Mouse (Mus musculus): Measurements from ENCODE around the gene Psmc1. TPM values are rescaled to one million over a fixed set of nuclear protein-coding genes. Genes with fewer than 3 reads are reported as not detected.

The Psmc1 gene
- polyA plus RNA-seq, 1 experiment from 2014 or later = 291 TPM

DNA sequence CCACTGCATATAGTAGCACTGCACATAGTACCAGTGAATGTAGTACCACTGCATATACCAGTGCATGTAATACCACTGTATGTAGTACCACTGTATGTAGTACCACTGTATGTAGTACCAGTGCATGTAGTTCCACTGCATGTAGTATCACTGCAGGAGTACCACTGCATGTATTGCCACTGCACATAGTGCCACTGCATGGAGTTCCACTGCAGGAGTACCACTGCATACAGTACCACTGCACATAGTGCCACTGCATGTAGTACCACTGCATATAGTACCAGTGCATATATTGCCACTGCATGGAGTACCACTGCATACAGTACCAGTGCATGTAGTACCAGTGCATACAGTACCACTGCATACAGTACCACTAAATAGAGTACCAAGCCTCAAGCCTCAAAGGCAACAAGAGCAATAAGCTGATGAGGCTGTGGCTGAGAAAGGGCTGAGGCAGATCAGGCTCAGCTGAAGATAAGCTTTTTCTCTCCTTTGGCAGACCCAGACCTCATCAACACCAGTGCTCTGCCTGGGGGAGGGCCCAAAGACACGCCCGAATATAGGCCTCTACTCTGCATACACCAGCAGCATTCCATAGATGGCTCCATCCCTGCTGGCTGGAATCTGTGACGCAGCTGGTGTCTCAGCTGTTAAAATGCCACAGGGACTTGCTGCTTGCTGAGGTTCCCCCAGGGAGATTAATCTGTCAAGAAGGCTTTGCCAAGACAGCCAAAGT, 9.8 kb upstream of the Psmc1 start:
- Histone ChIP-seq H3K9me3 (no peaks in the 10 kb centered on the region), H3K9ac (no peak overlapping the region), H3K27ac (replicated peaks) (no peak overlapping the region), H3K36me3 (no peaks in the 10 kb centered on the region), H3K4me2 (no peak overlapping the region), H3K4me3 (no peak overlapping the region), H3K4me1 (replicated peaks) (no peaks in the 10 kb centered on the region), H3K27me3 (no peaks in the 10 kb centered on the region)
- 69% methylated on average over 3 of the region's 3 CpGs for WGBS
- peak; percentile 43; the same call in 1 of the 2 replicates for ATAC-seq (ENCODE audit: low read depth)

DNA sequence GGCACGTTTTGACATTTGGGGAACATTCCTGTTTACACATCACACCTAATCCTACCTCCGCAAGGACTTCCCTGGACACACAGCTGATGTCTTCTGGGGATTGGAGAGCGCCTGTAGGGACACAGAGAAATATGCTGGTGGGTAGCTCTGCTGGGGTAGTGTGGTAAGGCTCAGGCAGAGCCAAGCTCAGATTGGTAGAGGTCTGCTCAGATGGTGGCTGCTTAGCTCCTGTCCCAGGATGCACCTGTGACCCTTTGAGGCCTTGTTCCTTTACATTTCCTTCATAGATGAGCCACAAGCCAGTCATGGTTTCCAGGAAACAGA, 9.3 kb upstream of the Psmc1 start:
- no peaks in the 10 kb centered on the region for H3K9me3 ChIP-seq
- H3K9ac ChIP-seq = no peak overlapping the region
- no peak overlapping the region for H3K4me2 ChIP-seq
- no peaks in the 10 kb centered on the region for H3K36me3 ChIP-seq
- H3K27me3 ChIP-seq = no peaks in the 10 kb centered on the region
- 58% methylated on average over 3 of the region's 3 CpGs for WGBS
- no peak for ATAC-seq (ENCODE audit: low read depth)
- H3K4me1 ChIP-seq (replicated peaks) = no peaks in the 10 kb centered on the region
- H3K27ac ChIP-seq (replicated peaks) = no peak overlapping the region
- H3K4me3 ChIP-seq = no peak overlapping the region

DNA sequence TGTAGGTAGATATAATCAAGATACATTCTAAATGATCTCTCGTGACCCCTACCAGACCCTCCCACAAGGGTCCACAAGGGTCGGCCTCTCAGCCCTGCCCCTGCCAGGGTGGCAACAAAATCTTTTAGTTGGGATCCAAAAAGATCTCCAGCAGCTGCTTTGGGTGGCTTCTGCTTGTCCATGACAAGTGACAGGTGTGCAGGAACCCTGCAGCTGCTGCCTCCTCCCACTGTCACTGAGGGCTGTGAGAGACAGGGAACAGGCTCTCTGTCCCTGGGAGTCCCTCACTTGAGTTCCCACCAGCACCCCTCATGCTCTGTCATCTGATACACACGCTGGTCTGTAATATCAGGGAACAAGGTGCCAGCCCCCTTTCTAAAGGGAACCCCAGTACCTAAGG, 8.3 kb upstream of the Psmc1 start:
- no peak overlapping the region for H3K4me2 ChIP-seq
- H3K4me1 ChIP-seq (replicated peaks) = 0 out of 2 replicates have a peak, but pooled peaks cover 3% of the 10 kb centered on the region
- no peaks in the 10 kb centered on the region for H3K27me3 ChIP-seq
- no peak overlapping the region for H3K4me3 ChIP-seq
- no peaks in the 10 kb centered on the region for H3K9me3 ChIP-seq
- H3K36me3 ChIP-seq = no peaks in the 10 kb centered on the region
- no peak for ATAC-seq (ENCODE audit: low read depth)
- no peak overlapping the region for H3K9ac ChIP-seq
- 82% methylated on average over 3 of the region's 3 CpGs for WGBS
- no peak overlapping the region for H3K27ac ChIP-seq (replicated peaks)

DNA sequence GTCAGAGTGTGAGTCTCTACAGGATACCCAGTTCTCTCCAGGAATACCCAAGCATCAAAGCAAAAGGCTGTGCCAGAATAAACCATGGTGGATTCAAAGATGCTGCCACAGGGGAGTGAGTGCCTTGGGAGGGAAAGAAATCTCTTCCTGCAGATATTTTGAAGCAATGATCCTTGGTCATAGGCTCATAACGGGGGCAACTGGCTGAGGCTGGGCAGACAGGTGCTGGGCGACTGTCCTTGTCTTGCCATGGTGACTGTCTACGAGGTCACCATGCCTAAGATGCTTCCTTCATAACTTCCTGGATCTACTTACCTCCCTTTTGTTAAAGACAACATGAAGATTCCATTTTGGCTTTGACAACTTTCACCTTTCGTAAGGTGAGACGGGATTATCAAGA, 5.4 kb upstream of the Psmc1 start:
- no peaks in the 10 kb centered on the region for H3K9me3 ChIP-seq
- H3K4me2 ChIP-seq = no peak overlapping the region
- H3K27ac ChIP-seq (replicated peaks) = no peak overlapping the region
- no peaks in the 10 kb centered on the region for H3K27me3 ChIP-seq
- 90% methylated on average over 5 of the region's 5 CpGs for WGBS
- peaks cover 3% of the 10 kb centered on the region; the same call in 1 of the 2 replicates for H3K4me1 ChIP-seq (replicated peaks)
- H3K36me3 ChIP-seq = no peaks in the 10 kb centered on the region
- no peak for ATAC-seq (ENCODE audit: low read depth)
- H3K4me3 ChIP-seq = no peak overlapping the region
- no peak overlapping the region for H3K9ac ChIP-seq

DNA sequence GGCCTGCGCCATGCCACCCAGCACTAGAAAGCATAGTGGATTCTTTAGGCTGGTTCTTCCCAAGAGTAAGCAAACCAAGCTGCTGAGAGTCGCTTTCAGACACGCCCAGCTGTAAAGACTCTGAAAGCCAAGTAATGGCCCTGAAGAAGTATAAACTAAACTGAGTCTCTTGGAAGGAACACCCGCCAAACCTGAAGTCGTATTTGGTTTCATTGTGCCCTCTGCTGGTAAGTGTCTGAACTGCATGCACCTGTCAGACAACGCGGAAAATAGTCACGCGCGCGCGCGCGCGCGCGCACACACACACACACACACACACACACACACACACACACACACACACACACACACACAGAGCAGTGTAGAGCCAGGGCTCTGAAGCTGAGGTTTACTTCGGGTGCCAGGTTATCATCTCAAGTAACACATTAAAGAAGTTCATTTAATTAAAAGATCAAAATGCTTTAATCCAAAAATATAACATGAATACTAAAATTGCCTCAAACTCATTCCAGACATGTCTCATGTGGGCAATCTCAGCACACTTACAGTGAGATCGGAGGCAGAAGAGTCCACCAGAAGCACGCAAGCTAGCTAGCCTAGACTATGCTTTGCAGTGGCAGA, 3.6 kb upstream of the Psmc1 start:
- H3K9me3 ChIP-seq = no peaks in the 10 kb centered on the region
- H3K4me2 ChIP-seq = no peak overlapping the region
- H3K36me3 ChIP-seq = no peaks in the 10 kb centered on the region

DNA sequence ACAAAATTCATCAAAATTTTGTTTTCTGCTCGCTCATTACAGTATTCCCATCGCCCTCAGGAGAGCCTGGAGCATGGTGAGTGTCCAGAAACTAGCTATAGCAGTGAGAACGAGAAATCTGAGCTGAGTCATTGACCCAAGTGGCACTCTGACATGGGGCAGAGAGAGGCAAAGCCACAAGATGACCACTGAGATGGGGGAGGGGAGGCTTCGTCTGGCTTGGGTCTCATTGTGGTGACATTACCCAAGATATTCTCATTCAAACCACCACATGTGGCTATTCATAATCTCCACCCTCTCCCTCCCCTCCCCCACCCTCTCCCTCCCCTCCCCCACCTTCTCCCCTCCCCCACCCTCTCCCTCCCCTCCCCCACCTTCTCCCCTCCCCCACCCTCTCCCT, 2.5 kb upstream of the Psmc1 start:
- H3K4me1 ChIP-seq (replicated peaks) = peaks cover 15% of the 10 kb centered on the region
- H3K36me3 ChIP-seq = peaks cover 8% of the 10 kb centered on the region
- 51% methylated on average over 4 of the region's 4 CpGs for WGBS
- no peak overlapping the region for H3K4me2 ChIP-seq
- no peak overlapping the region for H3K4me3 ChIP-seq
- H3K27ac ChIP-seq (replicated peaks) = no peak overlapping the region
- no peaks in the 10 kb centered on the region for H3K9me3 ChIP-seq
- no peaks in the 10 kb centered on the region for H3K27me3 ChIP-seq
- ATAC-seq (ENCODE audit: low read depth) = no peak
- no peak overlapping the region for H3K9ac ChIP-seq

More for the DNA sequence above, 3.6 kb upstream of the Psmc1 start:
- Histone ChIP-seq H3K9ac (no peak overlapping the region), H3K27me3 (no peaks in the 10 kb centered on the region), H3K27ac (replicated peaks) (no peak overlapping the region), H3K4me1 (replicated peaks) (peaks cover 12% of the 10 kb centered on the region), H3K4me3 (no peak overlapping the region)
- no peak for ATAC-seq (ENCODE audit: low read depth)
- WGBS = 14% methylated on average over 20 of the region's 20 CpGs

DNA sequence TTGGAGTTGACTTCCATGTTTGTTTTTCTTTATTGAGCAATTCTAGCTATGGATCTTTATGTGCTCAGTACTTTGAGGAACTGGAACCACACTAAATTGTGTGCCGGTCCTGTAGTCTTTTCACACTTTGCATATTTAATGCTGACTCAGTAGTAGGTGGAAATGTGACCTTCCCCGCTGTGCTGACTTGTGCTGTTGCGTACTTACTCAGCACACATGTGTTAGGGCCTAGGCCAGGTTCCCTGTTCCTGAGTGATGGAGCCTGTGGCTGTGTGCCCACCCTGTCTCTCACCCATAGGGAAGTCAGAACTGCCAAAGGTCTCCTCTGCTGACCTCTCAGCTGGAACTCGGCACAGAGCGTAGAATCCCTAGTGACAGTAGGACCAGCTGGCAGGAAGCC, 6.0 kb downstream of the Psmc1 start:
- Histone ChIP-seq H3K27ac (replicated peaks) (no peak overlapping the region), H3K9me3 (no peaks in the 10 kb centered on the region), H3K4me1 (replicated peaks) (peaks cover 7% of the 10 kb centered on the region), H3K4me2 (no peak overlapping the region), H3K4me3 (no peak overlapping the region), H3K27me3 (no peaks in the 10 kb centered on the region), H3K9ac (no peak overlapping the region), H3K36me3 (peaks cover 88% of the 10 kb centered on the region)
- WGBS = 93% methylated on average over 5 of the region's 5 CpGs
- ATAC-seq (ENCODE audit: low read depth) = no peak

DNA sequence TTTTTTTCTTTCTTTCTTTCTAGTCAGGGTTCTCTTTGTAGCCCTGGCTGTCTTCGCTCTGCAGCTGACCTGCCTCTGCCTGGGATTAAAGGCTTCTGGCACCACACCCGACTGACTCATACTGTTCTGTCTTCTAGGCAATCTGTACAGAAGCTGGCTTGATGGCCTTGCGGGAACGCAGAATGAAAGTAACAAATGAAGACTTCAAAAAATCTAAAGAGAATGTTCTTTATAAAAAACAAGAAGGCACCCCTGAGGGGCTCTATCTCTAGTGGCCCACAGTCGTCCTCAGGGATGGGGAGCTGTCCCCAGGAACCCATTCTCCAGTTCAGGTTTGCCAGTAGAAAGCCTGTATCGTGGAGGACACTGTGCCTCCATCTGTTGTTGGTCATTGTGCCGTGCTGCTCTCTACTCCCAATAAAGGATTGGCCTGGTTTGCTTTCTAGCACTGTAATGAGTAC, 13.0 kb downstream of the Psmc1 start:
- H3K9me3 ChIP-seq = no peaks in the 10 kb centered on the region
- no peak for ATAC-seq (ENCODE audit: low read depth)
- H3K9ac ChIP-seq = no peak overlapping the region
- H3K27me3 ChIP-seq = no peaks in the 10 kb centered on the region
- peaks cover 94% of the 10 kb centered on the region for H3K36me3 ChIP-seq
- H3K4me3 ChIP-seq = no peak overlapping the region
- H3K27ac ChIP-seq (replicated peaks) = no peak overlapping the region
- WGBS = 87% methylated on average over 7 of the region's 7 CpGs
- H3K4me1 ChIP-seq (replicated peaks) = no peaks in the 10 kb centered on the region
- H3K4me2 ChIP-seq = no peak overlapping the region

DNA sequence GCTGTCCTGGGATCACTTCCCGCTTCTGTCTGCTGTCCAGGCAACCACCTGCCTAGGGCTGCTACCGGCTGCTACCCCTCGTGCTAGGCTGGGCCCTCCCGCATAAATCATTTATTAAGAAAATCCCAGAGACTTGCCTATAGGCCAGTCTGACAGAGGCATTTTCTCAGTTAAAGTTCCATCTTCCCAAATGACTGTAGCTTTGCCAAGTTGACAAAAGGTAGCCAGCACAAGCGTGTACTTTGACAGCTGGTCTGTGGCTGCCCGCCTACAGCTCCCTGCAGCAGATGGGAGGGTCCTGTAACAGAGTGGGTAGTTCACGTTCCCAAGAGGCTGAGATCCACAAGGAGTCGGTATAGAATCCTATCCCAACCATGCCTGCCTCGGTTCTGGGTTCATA, 13.5 kb downstream of the Psmc1 start:
- Histone ChIP-seq H3K4me2 (no peak overlapping the region), H3K27ac (replicated peaks) (no peak overlapping the region), H3K4me1 (replicated peaks) (no peaks in the 10 kb centered on the region), H3K36me3 (peaks cover 94% of the 10 kb centered on the region), H3K4me3 (no peak overlapping the region), H3K9ac (no peak overlapping the region), H3K27me3 (no peaks in the 10 kb centered on the region), H3K9me3 (no peaks in the 10 kb centered on the region)
- ATAC-seq (ENCODE audit: low read depth) = no peak
- 81% methylated on average over 9 of the region's 9 CpGs for WGBS

DNA sequence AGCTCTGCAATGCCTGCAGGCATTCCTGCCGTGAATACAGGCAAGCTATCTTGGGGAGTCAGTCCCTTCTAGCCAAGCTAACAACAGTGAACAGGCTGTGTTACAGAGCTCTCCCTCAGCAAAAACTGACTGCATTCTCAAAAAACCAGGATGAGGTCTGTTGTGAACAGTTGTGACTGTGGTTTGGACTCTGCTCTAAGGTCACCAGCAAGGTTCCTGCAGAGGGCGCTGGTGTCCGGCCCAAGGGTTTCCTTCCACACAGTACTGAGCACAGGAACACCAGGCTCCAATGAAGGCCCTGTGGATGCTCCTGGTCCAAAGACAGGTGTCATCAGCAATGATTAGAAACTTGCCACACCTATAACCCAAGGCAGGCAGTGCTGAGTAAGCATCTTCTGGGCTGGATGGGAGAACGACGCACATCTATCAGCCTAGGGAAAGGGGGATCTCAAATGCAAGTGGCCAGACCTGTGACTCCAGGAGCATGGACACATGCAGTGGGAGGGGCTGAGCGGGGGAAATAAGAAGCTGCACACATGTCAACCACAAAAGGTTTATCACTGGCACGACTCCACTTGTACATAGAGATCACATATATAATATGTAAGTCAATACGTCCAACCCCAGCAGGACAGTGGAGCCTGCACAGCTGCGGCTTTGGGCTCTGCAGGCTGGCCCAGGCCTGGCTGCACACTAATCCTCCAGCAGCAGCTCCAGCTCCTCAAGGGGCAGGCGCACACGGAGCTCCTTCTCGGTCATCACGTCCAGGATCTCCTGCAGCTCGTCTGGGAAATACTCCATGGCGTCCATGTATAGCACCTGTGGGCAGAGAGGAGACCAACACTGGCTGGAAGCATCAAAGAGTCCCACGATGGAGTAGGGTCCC, 15.2 kb downstream of the Psmc1 start:
- peak; percentile 51; the same call in 1 of the 2 replicates for ATAC-seq (ENCODE audit: low read depth)
- Histone ChIP-seq H3K36me3 (peaks cover 94% of the 10 kb centered on the region), H3K4me3 (no peak overlapping the region), H3K4me2 (no peak overlapping the region), H3K4me1 (replicated peaks) (no peaks in the 10 kb centered on the region), H3K27me3 (no peaks in the 10 kb centered on the region), H3K27ac (replicated peaks) (no peak overlapping the region), H3K9ac (no peak overlapping the region), H3K9me3 (no peaks in the 10 kb centered on the region)
- 80% methylated on average over 16 of the region's 16 CpGs for WGBS

DNA sequence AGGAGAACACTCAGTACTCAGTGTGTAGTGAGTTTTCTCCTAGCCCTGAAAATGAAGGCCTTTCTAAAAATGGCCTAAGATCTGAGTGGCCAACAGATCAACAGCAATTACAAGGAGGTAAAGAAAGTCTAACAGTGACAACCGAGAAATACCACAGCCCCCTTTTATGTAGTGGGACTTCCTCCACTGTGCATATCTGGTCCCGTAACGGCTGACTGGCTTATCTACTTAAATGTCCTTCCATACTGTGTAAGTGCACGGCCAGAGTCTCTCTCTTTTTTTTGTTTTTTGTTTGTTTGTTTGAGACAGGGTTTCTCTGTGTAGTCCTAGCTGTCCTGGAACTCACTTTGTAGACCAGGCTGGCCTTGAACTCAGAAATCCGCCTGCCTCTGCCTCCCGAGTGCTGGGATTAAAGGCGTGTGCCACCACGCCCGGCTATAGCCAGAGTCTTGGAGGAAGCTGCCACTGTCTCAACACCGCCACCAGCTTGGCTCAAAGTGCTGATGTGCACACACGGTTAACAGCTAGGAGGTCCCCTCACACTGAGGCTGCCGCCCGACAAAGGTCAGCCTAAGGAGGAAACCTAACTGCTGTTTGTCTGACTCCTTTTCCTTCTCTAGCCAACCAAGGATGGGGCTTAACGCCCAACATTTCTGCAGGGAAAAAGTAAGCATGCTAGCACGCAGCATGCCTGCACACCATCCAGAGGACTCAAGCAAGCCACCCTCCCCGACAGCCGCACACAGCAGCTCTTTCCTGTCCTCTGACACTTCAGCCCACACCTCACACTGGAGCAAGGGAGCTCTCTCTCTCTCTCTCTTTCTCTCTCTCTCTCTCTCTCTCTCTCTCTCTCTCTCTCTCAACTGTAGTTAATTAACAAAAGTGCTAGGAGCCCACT, 17.3 kb downstream of the Psmc1 start:
- 78% methylated on average over 17 of the region's 17 CpGs for WGBS
- Histone ChIP-seq H3K36me3 (peaks cover 89% of the 10 kb centered on the region), H3K27ac (replicated peaks) (no peak overlapping the region), H3K9me3 (no peaks in the 10 kb centered on the region), H3K27me3 (no peaks in the 10 kb centered on the region), H3K4me1 (replicated peaks) (no peaks in the 10 kb centered on the region), H3K4me2 (no peak overlapping the region), H3K4me3 (no peak overlapping the region), H3K9ac (no peak overlapping the region)
- ATAC-seq (ENCODE audit: low read depth) = no peak

Data from neural tube, embryonic 13.5 days (tissue).